Mouse (Mus musculus): ENCODE data around the gene Astn2.

DNA sequence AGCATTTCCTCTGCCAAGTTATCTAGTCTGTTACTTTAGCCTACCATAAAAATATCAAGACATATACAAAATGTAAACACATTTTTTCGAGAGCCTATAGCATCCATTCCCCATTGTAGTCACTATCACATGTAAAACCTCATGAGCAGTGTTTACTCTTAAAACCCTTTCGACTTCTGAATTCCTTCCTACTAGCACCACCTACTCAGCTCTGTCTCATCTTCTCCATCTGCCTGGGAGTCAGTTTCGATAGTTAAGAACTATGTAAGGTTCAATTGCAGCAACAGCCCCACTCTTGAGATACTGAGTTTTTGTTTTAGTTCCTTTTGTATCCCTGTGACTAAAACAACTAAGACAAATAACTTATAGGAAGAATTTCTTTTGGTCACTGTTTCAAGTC, 651.5 kb downstream of the Astn2 start:
- TF ChIP-seq CTCF (IDR thresholded peaks at IDR 0.05; ENCODE audit: control insufficient read depth, insufficient read depth, insufficient read length), result no peak
- no peak for TF ChIP-seq MYOG (IDR thresholded peaks at IDR 0.05; ENCODE audit: control insufficient read depth, extremely low read depth, insufficient read length)
- no peak for TF ChIP-seq MAX (IDR thresholded peaks at IDR 0.05)
- no peak for TF ChIP-seq CEBPB (IDR thresholded peaks at IDR 0.05; ENCODE audit: low read depth)
- no peak for TF ChIP-seq MYOD1 (IDR thresholded peaks at IDR 0.05; ENCODE audit: control insufficient read depth, insufficient read length, low read depth)
- TF ChIP-seq USF1 (IDR thresholded peaks at IDR 0.05; ENCODE audit: low read depth), result no peak
- TF ChIP-seq FOSL1 (IDR thresholded peaks at IDR 0.05; ENCODE audit: insufficient read depth, low read length, poor library complexity, severe bottlenecking), result no peak
